15 mouse cellular contexts compared by ENCODE assay signal in the genomic region with DNA sequence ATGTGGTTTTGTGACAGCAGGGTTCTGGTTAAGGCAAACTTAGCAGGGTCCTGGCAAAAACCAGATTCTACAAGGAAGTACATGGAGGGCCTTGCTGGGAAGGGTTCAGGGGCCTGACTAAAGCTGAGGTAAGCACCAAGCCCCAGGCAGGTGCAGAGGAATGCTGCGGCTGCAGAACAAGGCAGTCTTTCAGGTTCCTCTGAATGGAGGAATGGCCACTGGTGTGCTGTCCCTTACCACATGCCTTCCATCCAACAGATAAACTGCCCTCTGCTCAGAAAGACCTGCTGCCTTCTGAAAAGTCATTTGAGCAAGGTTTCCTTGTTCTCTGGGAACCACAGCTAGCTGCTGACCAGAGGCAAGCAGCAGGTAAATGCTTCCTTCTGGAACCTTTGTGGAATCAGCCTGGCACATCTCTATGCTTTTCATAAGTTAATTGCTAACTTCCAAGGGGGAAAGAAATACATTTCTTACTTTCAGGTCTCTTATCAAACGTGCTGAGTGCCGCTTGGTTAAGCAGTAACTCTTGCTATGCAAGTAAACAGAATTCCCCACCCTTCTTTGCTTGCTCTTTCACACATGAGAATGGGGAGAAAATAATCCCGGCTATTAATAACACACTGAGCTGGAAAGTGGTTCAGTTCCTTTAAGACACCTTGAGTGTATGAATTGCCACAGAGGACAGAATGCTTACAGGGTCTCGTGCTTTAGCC.
A peak's percentile ranks its signal among the peaks of the same experiment; 100 is the strongest.
DNase-seq lines count a peak whose midpoint lies in the region; ATAC-seq lines count a peak whose summit lies in the region.
"Had no signal": no experiment of that assay in that cellular context is flagged by ENCODE, and none has a peak within 500 bp of the region (broad histone marks: within the 10 kb centered on the region; RNA-seq: fewer than 3 reads in every experiment).

No protein-coding gene starts in this region.

- no peak overlapping the region for H3K9ac ChIP-seq in intestine, embryonic 15.5 days
- H3K9ac ChIP-seq: forebrain, embryonic 15.5 days; heart, embryonic 12.5 days; limb, embryonic 15.5 days; midbrain, embryonic 13.5 days had no signal

- no peaks in the 10 kb centered on the region for H3K27me3 ChIP-seq in intestine, embryonic 15.5 days (replicated peaks)
- H3K27me3 ChIP-seq in midbrain, embryonic 10.5 days (ENCODE audit: low read depth, poor library complexity, severe bottlenecking), result no peaks in the 10 kb centered on the region
- H3K27me3 ChIP-seq: forebrain, embryonic 15.5 days; heart, embryonic 12.5 days; limb, embryonic 15.5 days; midbrain, embryonic 13.5 days had no signal

- H3K27ac ChIP-seq in intestine, embryonic 15.5 days, result peak overlapping the region; percentile 85
- no peak overlapping the region for H3K27ac ChIP-seq in midbrain, embryonic 10.5 days (replicated peaks)
- H3K27ac ChIP-seq: forebrain, embryonic 15.5 days; limb, embryonic 15.5 days; midbrain, embryonic 13.5 days had no signal

- H3K4me2 ChIP-seq in intestine, embryonic 15.5 days (replicated peaks), result peak overlapping the region; percentile 22; the same call in 1 of the 2 replicates
- H3K4me2 ChIP-seq: forebrain, embryonic 15.5 days; heart, embryonic 12.5 days; limb, embryonic 15.5 days; midbrain, embryonic 13.5 days had no signal

- H3K4me1 ChIP-seq in intestine, embryonic 15.5 days (replicated peaks), result 0 out of 2 replicates have a peak, but pooled peaks cover 3% of the 10 kb centered on the region
- no peaks in the 10 kb centered on the region for H3K4me1 ChIP-seq in midbrain, embryonic 10.5 days
- H3K4me1 ChIP-seq: forebrain, embryonic 15.5 days; limb, embryonic 15.5 days; midbrain, embryonic 13.5 days had no signal

- intact Hi-C loops in left cerebral cortex, postnatal 10 days (cut with DNase I), result no loop called here

- H3K9me3 ChIP-seq in intestine, embryonic 15.5 days, result no peaks in the 10 kb centered on the region; the same call in 1 of the 2 replicates
- H3K9me3 ChIP-seq in midbrain, embryonic 10.5 days (replicated peaks), result no peaks in the 10 kb centered on the region
- H3K9me3 ChIP-seq: forebrain, embryonic 15.5 days; heart, embryonic 12.5 days; limb, embryonic 15.5 days; midbrain, embryonic 13.5 days had no signal

- WGBS in intestine, embryonic 15.5 days, result 53% methylated on average over 5 of the region's 5 CpGs
- 83% methylated on average over 5 of the region's 5 CpGs for WGBS in midbrain, embryonic 10.5 days

- peak; percentile 11 to 49 for DNase-seq in kidney, adult 8-10 months
- DNase-seq in kidney, postnatal 4 days, result peak; percentile 21 to 50
- peak; percentile 8 to 47 for DNase-seq in lung, postnatal 4 days
- DNase-seq in cerebellum, adult 9-10 months, result no peak
- no peak for DNase-seq in left cerebral cortex, postnatal 10 days (ENCODE audit: extremely low spot score in 1 of 2, low spot score in 2 of 2)
- no peak for DNase-seq in thymus, postnatal 14 days
- no peak for DNase-seq in midbrain, embryonic 10.5 days (ENCODE audit: low spot score)
- DNase-seq: gastrocnemius, postnatal 10 days; right cerebral cortex, postnatal 25 days had no signal

- no peaks in the 10 kb centered on the region for H3K36me3 ChIP-seq in intestine, embryonic 15.5 days
- no peaks in the 10 kb centered on the region for H3K36me3 ChIP-seq in midbrain, embryonic 10.5 days
- H3K36me3 ChIP-seq: forebrain, embryonic 15.5 days; heart, embryonic 12.5 days; limb, embryonic 15.5 days; midbrain, embryonic 13.5 days had no signal

- ATAC-seq in intestine, embryonic 15.5 days, result peak; percentile 80
- ATAC-seq: CD4-positive, CD25-positive, alpha-beta regulatory T cell, adult 4 months; forebrain, embryonic 15.5 days; midbrain, embryonic 13.5 days had no signal

- H3K4me3 ChIP-seq in intestine, embryonic 15.5 days (replicated peaks), result no peak overlapping the region
- no peak overlapping the region for H3K4me3 ChIP-seq in midbrain, embryonic 10.5 days
- H3K4me3 ChIP-seq: forebrain, embryonic 15.5 days; heart, embryonic 12.5 days; limb, embryonic 15.5 days; midbrain, embryonic 13.5 days had no signal

Comparison
In these comparisons a context has a peak if more than half of its experiments do, and no peak if none do; other contexts are left out.
1. DNase-seq: peak in kidney, adult 8-10 months (2 of 2), kidney, postnatal 4 days (2 of 2) and lung, postnatal 4 days (2 of 2); none in cerebellum, adult 9-10 months (single experiment), left cerebral cortex, postnatal 10 days (0 of 2), thymus, postnatal 14 days (single experiment) and midbrain, embryonic 10.5 days (single experiment).